Mouse (Mus musculus): ENCODE results near the gene Lmx1b. TPM values are rescaled to one million over a fixed set of nuclear protein-coding genes. Genes with fewer than 3 reads are reported as not detected.
A peak's percentile ranks its signal among the peaks of the same experiment; 100 is the strongest.

Gene Lmx1b
- total and polyA plus RNA-seq, 2 experiments from 2014 or later, result 2.1 to 17.3 TPM

DNA sequence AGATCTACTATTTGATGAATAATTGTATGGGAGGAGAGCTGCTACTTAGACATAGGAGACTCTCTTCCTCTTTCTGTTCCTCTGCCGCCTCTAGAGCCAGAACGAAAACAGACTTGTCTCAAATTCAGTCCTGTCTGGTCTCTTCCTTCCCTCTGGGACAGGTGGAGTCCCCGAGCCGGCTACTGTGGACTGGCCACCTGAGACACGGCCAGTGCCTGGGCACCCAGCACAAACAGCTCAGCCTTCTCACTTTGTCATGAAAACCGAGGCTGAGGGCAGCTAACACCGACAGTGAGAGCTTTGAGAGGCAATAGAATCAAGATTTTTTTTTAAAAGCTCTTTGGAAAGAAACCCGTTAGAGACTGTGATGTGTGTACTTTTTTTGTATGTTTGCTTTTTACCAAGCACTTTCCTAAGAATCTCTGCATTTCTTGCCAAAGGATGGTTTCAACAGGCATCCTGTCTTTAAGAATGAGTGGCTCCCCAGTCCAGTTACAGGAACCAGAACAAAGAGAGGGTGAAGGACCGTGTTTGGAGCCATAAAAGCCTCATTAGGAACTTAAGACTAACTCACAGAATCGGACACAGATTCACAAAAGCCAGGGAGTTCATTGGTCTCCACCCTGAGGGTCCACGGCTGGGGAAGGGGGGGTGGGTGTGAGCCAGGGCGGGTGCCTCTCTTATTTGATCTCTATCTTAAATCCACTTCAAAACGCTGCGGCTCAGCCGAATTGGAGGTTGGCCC lies 5.4 kb upstream of the Lmx1b start:
- Histone ChIP-seq H3K9ac (replicated peaks; ENCODE audit: low read length) (no peak overlapping the region), H3K27ac (no peak overlapping the region), H3K9me3 (ENCODE audit: low read length) (no peaks in the 10 kb centered on the region), H3K4me1 (ENCODE audit: insufficient read depth, low read length) (no peaks in the 10 kb centered on the region), H3K36me3 (ENCODE audit: insufficient read depth, low read length) (no peaks in the 10 kb centered on the region), H3K4me3 (ENCODE audit: low read length) (no peak overlapping the region), H3K4me2 (ENCODE audit: low read depth, low read length) (peak overlapping the region; percentile 8; the same call in 1 of the 2 replicates), H3K27me3 (ENCODE audit: insufficient read depth, low read length) (peaks cover 67% of the 10 kb centered on the region)
- no peak for TF ChIP-seq CTCF (IDR thresholded peaks at IDR 0.05; ENCODE audit: low read depth)
- ATAC-seq, result no peak
- WGBS, result 6% methylated on average over 15 of the region's 15 CpGs
- DNase-seq (ENCODE audit: low spot score), result no peak

- Histone ChIP-seq H3K36me3 (ENCODE audit: insufficient read depth, low read length) (no peaks in the 10 kb centered on the region), H3K27me3 (ENCODE audit: insufficient read depth, low read length) (peaks cover 77% of the 10 kb centered on the region), H3K4me3 (ENCODE audit: low read length) (peak overlapping the region; percentile 35; the same call in 1 of the 2 replicates), H3K4me1 (ENCODE audit: insufficient read depth, low read length) (no peaks in the 10 kb centered on the region), H3K9ac (replicated peaks; ENCODE audit: low read length) (no peak overlapping the region), H3K4me2 (ENCODE audit: low read depth, low read length) (peak overlapping the region; percentile 27; the same call in 1 of the 2 replicates), H3K27ac (no peak overlapping the region), H3K9me3 (ENCODE audit: low read length) (no peaks in the 10 kb centered on the region)
- no peak for ATAC-seq
- no peak for TF ChIP-seq CTCF (IDR thresholded peaks at IDR 0.05; ENCODE audit: low read depth)
- 16% methylated on average over 50 of the region's 50 CpGs for WGBS
- no peak for DNase-seq (ENCODE audit: low spot score)
These were observed 3.7 kb upstream of the Lmx1b start for GRCm38 (mm10) chr2:33643721-33644713.

DNA sequence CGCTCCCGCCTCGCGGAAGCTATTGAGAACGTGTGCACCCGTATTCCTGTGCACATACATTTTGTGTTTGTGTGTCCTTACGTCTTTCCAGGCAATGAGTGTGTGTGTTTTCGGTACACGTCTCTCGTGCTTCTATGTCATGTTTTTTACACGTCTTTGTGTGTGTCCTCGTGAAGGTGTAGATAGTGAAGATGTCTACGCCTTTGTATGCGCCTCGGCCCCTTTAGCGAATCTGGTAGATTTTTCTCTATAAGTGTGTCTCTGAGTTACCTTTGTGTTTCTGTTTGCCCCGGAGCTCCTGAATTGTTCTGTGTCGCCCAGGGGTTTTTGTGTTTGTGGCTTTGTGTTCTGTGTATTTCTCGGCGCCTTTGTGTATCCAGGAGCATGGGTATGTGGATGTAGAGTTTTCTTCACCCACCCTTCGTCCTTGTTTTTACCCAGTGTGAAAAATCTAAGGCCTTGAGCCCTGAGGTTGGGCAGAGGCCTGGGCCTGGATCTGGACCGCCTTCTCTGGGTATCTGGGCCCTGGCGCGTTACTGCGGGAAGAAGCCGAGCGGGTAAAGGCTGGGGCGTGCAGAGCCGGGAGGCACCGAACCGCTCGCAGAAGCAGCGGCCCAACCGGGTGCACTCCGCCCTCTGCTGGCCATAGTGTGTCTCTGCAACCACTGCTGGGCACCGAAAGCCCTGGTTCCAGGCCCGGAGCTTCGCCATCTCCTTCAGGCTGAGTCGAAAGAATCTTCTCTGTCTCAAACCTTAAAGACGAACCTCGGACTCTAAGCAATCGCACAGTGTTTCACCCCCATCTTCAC lies 2.5 kb upstream of the Lmx1b start:
- ATAC-seq, result peak; percentile 28
- Histone ChIP-seq H3K4me2 (ENCODE audit: low read depth, low read length) (peak overlapping the region; percentile 47), H3K9ac (replicated peaks; ENCODE audit: low read length) (no peak overlapping the region; the same call in 1 of the 2 replicates), H3K4me3 (ENCODE audit: low read length) (peak overlapping the region; percentile 35), H3K27ac (peak overlapping the region; percentile 56; the same call in 1 of the 2 replicates), H3K36me3 (ENCODE audit: insufficient read depth, low read length) (no peaks in the 10 kb centered on the region), H3K4me1 (ENCODE audit: insufficient read depth, low read length) (no peaks in the 10 kb centered on the region), H3K9me3 (ENCODE audit: low read length) (no peaks in the 10 kb centered on the region), H3K27me3 (ENCODE audit: insufficient read depth, low read length) (peaks cover 82% of the 10 kb centered on the region)
- TF ChIP-seq CTCF (IDR thresholded peaks at IDR 0.05; ENCODE audit: low read depth), result peak; percentile 90
- DNase-seq (ENCODE audit: low spot score), result peak; percentile 84
- WGBS, result 3% methylated on average over 40 of the region's 42 CpGs

GRCm38 (mm10) chr2:33641859-33642571 lies 1.7 kb upstream of the Lmx1b start:
- H3K27me3 ChIP-seq (ENCODE audit: insufficient read depth, low read length), result peaks cover 82% of the 10 kb centered on the region
- no peak for TF ChIP-seq CTCF (IDR thresholded peaks at IDR 0.05; ENCODE audit: low read depth)
- ATAC-seq (no peak), DNase-seq (ENCODE audit: low spot score) (no peak)
- no peak overlapping the region; the same call in 1 of the 2 replicates for H3K9ac ChIP-seq (replicated peaks; ENCODE audit: low read length)
- peak overlapping the region; percentile 47 for H3K4me2 ChIP-seq (ENCODE audit: low read depth, low read length)
- H3K4me3 ChIP-seq (ENCODE audit: low read length), result peak overlapping the region; percentile 35
- 2% methylated on average over 40 of the region's 41 CpGs for WGBS
- peak overlapping the region; percentile 56; the same call in 1 of the 2 replicates for H3K27ac ChIP-seq
- H3K4me1 ChIP-seq (ENCODE audit: insufficient read depth, low read length), result no peaks in the 10 kb centered on the region
- H3K36me3 ChIP-seq (ENCODE audit: insufficient read depth, low read length), result no peaks in the 10 kb centered on the region
- H3K9me3 ChIP-seq (ENCODE audit: low read length), result no peaks in the 10 kb centered on the region

- H3K4me1 ChIP-seq (ENCODE audit: insufficient read depth, low read length), result no peaks in the 10 kb centered on the region
- H3K4me3 ChIP-seq (ENCODE audit: low read length), result peak overlapping the region; percentile 35
- no peaks in the 10 kb centered on the region for H3K9me3 ChIP-seq (ENCODE audit: low read length)
- peak overlapping the region; percentile 48; the same call in 1 of the 2 replicates for H3K27ac ChIP-seq
- no peak for TF ChIP-seq CTCF (IDR thresholded peaks at IDR 0.05; ENCODE audit: low read depth)
- H3K9ac ChIP-seq (replicated peaks; ENCODE audit: low read length), result no peak overlapping the region; the same call in 1 of the 2 replicates
- H3K36me3 ChIP-seq (ENCODE audit: insufficient read depth, low read length), result no peaks in the 10 kb centered on the region
- ATAC-seq (peak; percentile 52), DNase-seq (ENCODE audit: low spot score) (peak; percentile 62)
- WGBS, result 1% methylated on average over 46 of the region's 56 CpGs
- peak overlapping the region; percentile 47 for H3K4me2 ChIP-seq (ENCODE audit: low read depth, low read length)
- H3K27me3 ChIP-seq (ENCODE audit: insufficient read depth, low read length), result peaks cover 75% of the 10 kb centered on the region
These were observed 907 bp upstream of the Lmx1b start for GRCm38 (mm10) chr2:33640978-33641858.
